Comparison of ENCODE assay signal across 13 mouse cellular contexts in the genomic region with DNA sequence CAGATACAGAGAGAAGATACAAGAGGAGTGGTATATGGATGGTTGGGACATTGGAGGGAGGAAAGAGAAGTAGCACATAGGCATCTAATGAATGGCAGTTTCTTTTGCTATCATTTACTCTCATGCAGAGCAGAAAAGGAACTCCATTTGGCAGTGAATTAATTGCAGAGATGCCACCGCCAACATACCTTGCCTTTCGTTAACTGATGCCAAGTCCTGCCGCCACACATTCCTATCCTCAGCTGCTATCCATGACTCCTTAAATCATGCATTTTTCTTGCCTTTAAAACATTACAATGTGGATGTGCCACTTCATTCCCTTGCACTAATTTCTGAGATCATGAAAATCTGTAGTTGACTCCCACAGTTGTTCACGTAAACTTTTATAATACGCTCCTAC.
"Had no signal": no experiment of that assay in that cellular context is flagged by ENCODE, and none has a peak within 500 bp of the region (broad histone marks: within the 10 kb centered on the region; RNA-seq: fewer than 3 reads in every experiment).

No protein-coding gene starts in this region.

- H3K27ac ChIP-seq: liver, embryonic 13.5 days; macrophage; midbrain, embryonic 12.5 days; midbrain, embryonic 15.5 days; neural tube, embryonic 12.5 days; neural tube, embryonic 15.5 days had no signal

- H3K4me3 ChIP-seq: liver, embryonic 13.5 days; midbrain, embryonic 12.5 days; midbrain, embryonic 15.5 days; neural tube, embryonic 12.5 days; neural tube, embryonic 15.5 days had no signal

- DNase-seq: kidney, adult 9 months; kidney, postnatal 14 days; kidney, postnatal 4 days; liver, embryonic 13.5 days; lung, adult 2 months; thymus, adult 2 months; thymus, postnatal 14 days; thymus, postnatal 4 days had no signal
